Mouse (Mus musculus) liver, embryonic 16.5 days (tissue): ENCODE data around the gene Vmn1r115. TPM values are rescaled to one million over a fixed set of nuclear protein-coding genes. Genes with fewer than 3 reads are reported as not detected.
"Not testable (repeated sequence)": the region's sequence is repeated elsewhere in the genome, so short reads cannot be mapped to it uniquely, and the experiment has no call there.

Source experiments
- ATAC-seq: fragments of 200-750 bp; cut with Nextera tagmentation; 2 replicates; pipeline ENCODE4 v1.8.0; 2017; ENCODE audit warnings: low read depth, mild to moderate bottlenecking, moderate number of reproducible peaks, moderate library complexity
- H3K27ac ChIP-seq: fragments of 300-500 bp; sonication (generic); 2 replicates; pipeline ENCODE4 v1.5.1; 2014; ENCODE audit warnings: mild to moderate bottlenecking, low read length
- H3K27me3 ChIP-seq: fragments of 300-500 bp; sonication (generic); 2 replicates; pipeline ENCODE4 v1.6.1; 2014; ENCODE audit warnings: low read depth, low read length, mixed read lengths; ENCODE audit not compliant: control insufficient read depth, insufficient read depth
- H3K36me3 ChIP-seq: fragments of 300-500 bp; sonication (generic); 2 replicates; pipeline ENCODE4 v1.6.1; 2014; ENCODE audit warnings: mild to moderate bottlenecking; ENCODE audit not compliant: control insufficient read depth, insufficient read depth
- H3K4me1 ChIP-seq: fragments of 300-500 bp; sonication (generic); 2 replicates; pipeline ENCODE4 v1.6.1; 2014; ENCODE audit warnings: low read depth, low read length, mixed read lengths; ENCODE audit not compliant: control insufficient read depth
- H3K4me2 ChIP-seq: fragments of 300-500 bp; sonication (generic); 2 replicates; pipeline ENCODE4 v1.6.1; 2014; ENCODE audit warnings: low read depth, low read length, mixed read lengths
- H3K4me3 ChIP-seq: fragments of 300-500 bp; sonication (generic); 2 replicates; pipeline ENCODE4 v1.5.1; 2014; ENCODE audit warnings: low read depth, mild to moderate bottlenecking, low read length
- H3K9ac ChIP-seq: fragments of 300-500 bp; sonication (generic); 2 replicates; pipeline ENCODE4 v1.6.1; 2014; ENCODE audit warnings: low read depth, low read length
- H3K9me3 ChIP-seq: fragments of 300-500 bp; sonication (generic); replicated peaks from 2 replicates; pipeline ENCODE4 v1.6.1; 2016; ENCODE audit warnings: low read length; ENCODE audit not compliant: control insufficient read depth
- WGBS: fragments of 180-500 bp; shearing (Covaris S2); extraction: QIAGEN DNeasy Blood & Tissue Kit; methylation state at CpG from one replicate; pipeline ENCODE4 v1.1.7; 2014; ENCODE audit not compliant: insufficient replicate concordance; 5-methylcytosine and 5-hydroxymethylcytosine counted together
- polyA plus RNA-seq: library from polyadenylated mRNA; unstranded; fragments of >200 nt; fragmentation: Nextera tagmentation; extraction: Ambion mirVana; gene quantifications from 2 replicates; pipeline ENCODE4 v1.2.1, GENCODE M21; 2015

The Vmn1r115 gene
- polyA plus RNA-seq, result not detected in 2 replicates

- not testable (repeated sequence) for ATAC-seq, H3K9ac ChIP-seq, H3K4me3 ChIP-seq, H3K9me3 ChIP-seq, H3K4me2 ChIP-seq, H3K36me3 ChIP-seq, H3K27me3 ChIP-seq, H3K4me1 ChIP-seq, H3K27ac ChIP-seq
- WGBS, result 77% methylated on average over 1 of the region's 3 CpGs
Observed at GRCm38 (mm10) chr7:20844885-20845284, at the start of gene Vmn1r115. Gene Vmn1r115, minus strand, starts transcription at chr7:20844985.

GRCm38 (mm10) chr7:20884021-20884420, 39.2 kb upstream of the Vmn1r115 start, which contains the start of gene Vmn1r117:
Gene Vmn1r117, minus strand, starts transcription at chr7:20884121.
- not testable (repeated sequence) for H3K9me3 ChIP-seq, H3K9ac ChIP-seq, H3K27ac ChIP-seq, H3K27me3 ChIP-seq, ATAC-seq, H3K4me3 ChIP-seq, H3K36me3 ChIP-seq, H3K4me2 ChIP-seq, H3K4me1 ChIP-seq
- no CpG with 5 or more reads among the region's 2 CpGs for WGBS

GRCm38 (mm10) chr7:20871956-20872355, 27.2 kb upstream of the Vmn1r115 start, which contains the start of gene Vmn1r116:
Gene Vmn1r116, plus strand, starts transcription at chr7:20872256.
- not testable (repeated sequence) for H3K9me3 ChIP-seq, ATAC-seq
- 50% methylated on average over 3 of the region's 3 CpGs for WGBS

GRCm38 (mm10) chr7:20812086-20812485, 32.7 kb downstream of the Vmn1r115 start, which contains the start of gene Vmn1r114:
Gene Vmn1r114, minus strand, starts transcription at chr7:20812186.
- ATAC-seq, result not testable (repeated sequence)

More at GRCm38 (mm10) chr7:20871956-20872355, 27.2 kb upstream of the Vmn1r115 start, which contains the start of gene Vmn1r116:
- not testable (repeated sequence) for H3K36me3 ChIP-seq, H3K4me3 ChIP-seq, H3K4me1 ChIP-seq, H3K9ac ChIP-seq, H3K27ac ChIP-seq, H3K27me3 ChIP-seq, H3K4me2 ChIP-seq

More at GRCm38 (mm10) chr7:20812086-20812485, 32.7 kb downstream of the Vmn1r115 start, which contains the start of gene Vmn1r114:
- not testable (repeated sequence) for H3K9ac ChIP-seq, H3K9me3 ChIP-seq, H3K4me3 ChIP-seq, H3K36me3 ChIP-seq, H3K4me1 ChIP-seq, H3K27ac ChIP-seq, H3K4me2 ChIP-seq, H3K27me3 ChIP-seq
- WGBS, result no CpG with 5 or more reads among the region's 5 CpGs

Other genes starting within 250 kb of the Vmn1r115 start
- gene Gm4513, start 246.0 kb downstream of the Vmn1r115 start, polyA plus RNA-seq, result not detected in 2 replicates
- gene Vmn1r107, start 176.1 kb downstream of the Vmn1r115 start, polyA plus RNA-seq, result not detected in 2 replicates
- gene Vmn1r111, start 141.8 kb downstream of the Vmn1r115 start, polyA plus RNA-seq, result not detected in 2 replicates
- gene Gm10668, start 114.4 kb downstream of the Vmn1r115 start, polyA plus RNA-seq, result not detected in 2 replicates
- gene Vmn1r112, start 73.8 kb downstream of the Vmn1r115 start, polyA plus RNA-seq, result not detected in 2 replicates
- not detected in 2 replicates for gene Vmn1r113, start 57.7 kb downstream of the Vmn1r115 start, polyA plus RNA-seq
- not detected in 2 replicates for gene Vmn1r114, start 32.8 kb downstream of the Vmn1r115 start, polyA plus RNA-seq
- not detected in 2 replicates for gene Vmn1r116, start 27.3 kb upstream of the Vmn1r115 start, polyA plus RNA-seq
- gene Vmn1r117, start 39.1 kb upstream of the Vmn1r115 start, polyA plus RNA-seq, result not detected in 2 replicates
- not detected in 2 replicates for gene Vmn1r118, start 67.4 kb upstream of the Vmn1r115 start, polyA plus RNA-seq
- gene Vmn1r119, start 167.5 kb upstream of the Vmn1r115 start, polyA plus RNA-seq, result not detected in 2 replicates
- not detected in 2 replicates for gene Vmn1r120, start 208.8 kb upstream of the Vmn1r115 start, polyA plus RNA-seq